Mouse (Mus musculus) kidney, embryonic 16.5 days (tissue): ENCODE measurements at regions not wholly inside any gene's neighbourhood (a gene's known extent, or its start where the extent isn't known, plus 50 kb on each side); places are given as distances from the start of the nearest gene placed in this dataset.

Experiments used
- ATAC-seq: fragments of 200-750 bp; cut with Nextera tagmentation; 2 replicates; pipeline ENCODE4 v1.8.0; 2017; ENCODE audit warnings: moderate TSS enrichment; ENCODE audit not compliant: low FRiP score, low TSS enrichment
- H3K27ac ChIP-seq: fragments of 300-500 bp; sonication (generic); 2 replicates; pipeline ENCODE4 v1.5.1; 2014; ENCODE audit warnings: low read length
- H3K27me3 ChIP-seq: fragments of 300-500 bp; sonication (generic); 2 replicates; pipeline ENCODE4 v1.6.1; 2014; ENCODE audit warnings: low read length, control low read depth, mixed read lengths; ENCODE audit not compliant: insufficient read depth
- H3K36me3 ChIP-seq: fragments of 300-500 bp; sonication (generic); 2 replicates; pipeline ENCODE4 v1.6.1; 2014; ENCODE audit warnings: low read length, control low read depth, mixed read lengths; ENCODE audit not compliant: insufficient read depth
- H3K4me1 ChIP-seq: fragments of 300-500 bp; sonication (generic); 2 replicates; pipeline ENCODE4 v1.6.1; 2014; ENCODE audit warnings: low read length, control low read depth, mixed read lengths; ENCODE audit not compliant: insufficient read depth
- H3K4me2 ChIP-seq: fragments of 300-500 bp; sonication (generic); replicated peaks from 2 replicates; pipeline ENCODE4 v1.6.1; 2014; ENCODE audit warnings: low read depth, low read length
- H3K4me3 ChIP-seq: fragments of 300-500 bp; sonication (generic); 2 replicates; pipeline ENCODE4 v1.5.1; 2014; ENCODE audit warnings: mild to moderate bottlenecking, low read length
- H3K9ac ChIP-seq: fragments of 300-500 bp; sonication (generic); replicated peaks from 2 replicates; pipeline ENCODE4 v1.6.1; 2014; ENCODE audit warnings: low read length
- H3K9me3 ChIP-seq: fragments of 300-500 bp; sonication (generic); 2 replicates; pipeline ENCODE4 v1.6.1; 2016; ENCODE audit warnings: low read length, control low read depth
- WGBS: fragments of 180-500 bp; shearing (Covaris S2); extraction: QIAGEN DNeasy Blood & Tissue Kit; methylation state at CpG from one replicate; pipeline ENCODE4 v1.1.7; 2014; 5-methylcytosine and 5-hydroxymethylcytosine counted together

DNA sequence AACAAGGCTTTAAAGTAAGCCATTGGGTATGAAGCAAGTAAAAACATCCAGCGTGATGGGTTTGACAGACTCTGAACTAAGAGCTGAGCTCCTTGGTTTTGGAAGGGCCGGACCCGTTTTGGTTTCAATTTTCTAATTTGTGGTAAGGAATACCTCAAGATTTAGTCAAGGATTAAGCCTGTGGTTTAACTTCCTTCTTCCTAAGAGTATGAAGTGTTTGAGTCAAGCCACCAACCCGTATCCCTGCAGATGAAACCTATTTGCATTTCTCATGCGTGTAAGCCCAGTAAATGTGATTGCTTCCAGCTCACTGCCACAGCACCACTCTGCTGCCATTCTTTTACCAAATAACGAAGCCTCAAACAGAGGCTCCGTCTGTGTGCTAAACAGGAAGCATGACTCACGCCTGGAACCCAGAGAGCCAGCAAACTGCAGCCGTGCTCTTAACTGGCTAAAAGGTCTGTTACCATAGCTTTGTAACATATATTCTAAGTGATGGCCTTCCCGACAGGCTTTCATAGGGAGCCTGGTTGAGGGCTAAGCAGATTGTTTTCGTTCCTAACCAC is 149.7 kb downstream of the Etv1 start:
- Histone ChIP-seq H3K27me3 (no peaks in the 10 kb centered on the region), H3K9me3 (no peaks in the 10 kb centered on the region), H3K4me3 (no peak overlapping the region), H3K4me1 (no peaks in the 10 kb centered on the region), H3K27ac (no peak overlapping the region), H3K36me3 (no peaks in the 10 kb centered on the region), H3K9ac (0 out of 2 replicates have a peak overlapping the region, but pooled peaks have one; percentile 15), H3K4me2 (peak overlapping the region; percentile 32)
- 39% methylated on average over 11 of the region's 11 CpGs for WGBS
- 0 out of 2 replicates have a peak, but pooled peaks have one; percentile 73 for ATAC-seq

DNA sequence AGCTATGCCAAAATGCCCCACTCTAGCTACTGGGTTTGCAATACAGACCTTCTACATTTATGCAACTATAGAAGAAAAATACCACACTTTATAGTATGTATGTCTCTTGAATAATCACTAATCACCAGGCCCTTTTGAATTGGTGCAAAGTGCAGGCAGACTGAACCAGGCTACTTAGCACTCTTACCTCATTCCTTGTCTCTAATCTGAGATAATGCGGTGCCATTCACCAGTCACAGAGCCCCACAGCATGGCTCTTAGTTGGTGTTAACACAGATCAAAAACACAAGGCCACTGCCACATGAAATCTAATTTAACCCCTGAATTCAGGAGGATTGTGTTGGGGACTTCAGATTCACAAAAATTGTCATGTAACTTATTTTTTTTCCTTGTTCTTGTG is 150.5 kb downstream of the Etv1 start:
- Histone ChIP-seq H3K36me3 (no peaks in the 10 kb centered on the region), H3K4me3 (no peak overlapping the region), H3K27me3 (no peaks in the 10 kb centered on the region), H3K27ac (no peak overlapping the region), H3K4me1 (no peaks in the 10 kb centered on the region), H3K4me2 (no peak overlapping the region), H3K9ac (no peak overlapping the region), H3K9me3 (no peaks in the 10 kb centered on the region)
- 92% methylated on average over 1 of the region's 1 CpGs for WGBS
- no peak for ATAC-seq

DNA sequence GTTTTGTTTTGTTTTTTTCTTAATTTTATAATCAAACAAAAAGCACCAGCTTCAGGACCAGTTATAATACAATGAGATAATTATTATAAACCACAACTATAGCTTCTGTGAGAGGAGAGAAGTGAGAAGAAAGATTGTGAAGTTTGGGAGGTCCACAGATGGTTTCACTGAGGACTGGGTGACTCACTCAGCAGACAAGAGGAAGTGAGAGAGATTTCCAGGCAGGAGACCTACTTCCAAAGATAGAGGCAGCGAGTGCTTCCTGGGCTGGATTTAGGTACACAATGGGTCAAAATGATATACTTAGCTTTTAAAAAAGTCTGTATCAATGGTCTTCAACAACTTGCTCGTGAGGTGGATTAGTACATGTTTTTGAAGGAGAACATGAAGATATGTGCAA is 152.6 kb downstream of the Etv1 start:
- H3K27ac ChIP-seq, result no peak overlapping the region
- no peaks in the 10 kb centered on the region for H3K27me3 ChIP-seq
- WGBS, result 80% methylated on average over 2 of the region's 2 CpGs
- H3K9me3 ChIP-seq, result no peaks in the 10 kb centered on the region
- no peak overlapping the region for H3K9ac ChIP-seq
- no peak overlapping the region for H3K4me2 ChIP-seq
- H3K36me3 ChIP-seq, result no peaks in the 10 kb centered on the region
- no peak overlapping the region for H3K4me3 ChIP-seq
- no peaks in the 10 kb centered on the region for H3K4me1 ChIP-seq
- ATAC-seq, result no peak

DNA sequence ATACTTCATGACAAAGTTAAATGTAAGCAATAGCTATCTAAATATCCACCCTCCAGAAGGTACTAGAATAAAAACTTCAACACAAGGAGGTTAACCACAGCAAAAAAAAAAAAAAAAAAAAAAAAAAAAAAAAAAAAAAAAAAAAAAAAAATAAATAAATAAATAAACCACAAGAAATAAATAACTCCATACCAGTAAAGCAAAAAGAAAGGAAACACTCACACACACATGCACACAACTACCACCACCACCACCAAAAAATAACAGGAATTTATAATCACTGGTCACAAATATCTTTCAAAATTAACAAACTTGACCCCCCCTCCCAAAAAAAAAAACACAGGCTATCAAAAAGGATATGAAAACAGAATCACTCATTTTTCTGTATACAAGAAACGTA is 180.4 kb downstream of the Etv1 start:
- no peaks in the 10 kb centered on the region for H3K36me3 ChIP-seq
- 79% methylated on average over 1 of the region's 1 CpGs for WGBS
- ATAC-seq, result no peak
- no peak overlapping the region for H3K4me2 ChIP-seq
- H3K9me3 ChIP-seq, result no peaks in the 10 kb centered on the region
- no peak overlapping the region for H3K4me3 ChIP-seq
- H3K27me3 ChIP-seq, result no peaks in the 10 kb centered on the region
- H3K4me1 ChIP-seq, result no peaks in the 10 kb centered on the region
- no peak overlapping the region for H3K27ac ChIP-seq
- no peak overlapping the region for H3K9ac ChIP-seq

GRCm38 (mm10) chr12:38962302-38962701 is 183.1 kb downstream of the Etv1 start:
- Histone ChIP-seq H3K9me3 (no peaks in the 10 kb centered on the region), H3K27me3 (no peaks in the 10 kb centered on the region), H3K4me3 (no peak overlapping the region), H3K9ac (no peak overlapping the region), H3K36me3 (no peaks in the 10 kb centered on the region), H3K27ac (no peak overlapping the region), H3K4me1 (no peaks in the 10 kb centered on the region), H3K4me2 (no peak overlapping the region)
- no peak for ATAC-seq

- Histone ChIP-seq H3K9ac (no peak overlapping the region), H3K36me3 (no peaks in the 10 kb centered on the region), H3K4me2 (no peak overlapping the region), H3K27me3 (no peaks in the 10 kb centered on the region), H3K4me3 (no peak overlapping the region), H3K4me1 (no peaks in the 10 kb centered on the region), H3K9me3 (no peaks in the 10 kb centered on the region), H3K27ac (no peak overlapping the region)
- WGBS, result 70% methylated on average over 2 of the region's 2 CpGs
- no peak for ATAC-seq
These were observed 191.2 kb downstream of the Etv1 start for GRCm38 (mm10) chr12:38970347-38970746.

DNA sequence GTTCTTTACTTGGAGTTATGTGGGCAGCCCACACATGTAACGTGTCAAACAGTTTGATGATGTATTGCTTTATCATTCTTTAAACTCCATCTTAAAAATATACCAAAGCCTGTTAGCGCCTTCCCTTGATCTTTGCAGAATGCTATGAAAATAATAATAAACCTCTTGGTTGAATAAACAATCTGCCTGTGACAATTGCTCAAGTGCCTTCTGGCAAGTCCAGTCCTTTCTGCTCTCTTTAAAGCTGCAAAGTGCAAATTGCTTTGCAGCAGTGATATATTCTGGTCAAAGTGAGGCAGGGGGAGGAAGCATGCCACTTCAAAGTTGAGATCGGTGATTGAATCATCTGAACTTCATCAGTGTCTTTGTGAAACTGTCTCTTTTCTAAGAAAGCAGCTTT is 193.0 kb downstream of the Etv1 start:
- Histone ChIP-seq H3K9me3 (no peaks in the 10 kb centered on the region), H3K4me3 (no peak overlapping the region), H3K4me2 (no peak overlapping the region), H3K27ac (no peak overlapping the region), H3K36me3 (no peaks in the 10 kb centered on the region), H3K4me1 (no peaks in the 10 kb centered on the region), H3K9ac (no peak overlapping the region), H3K27me3 (no peaks in the 10 kb centered on the region)
- 55% methylated on average over 3 of the region's 3 CpGs for WGBS
- no peak for ATAC-seq

DNA sequence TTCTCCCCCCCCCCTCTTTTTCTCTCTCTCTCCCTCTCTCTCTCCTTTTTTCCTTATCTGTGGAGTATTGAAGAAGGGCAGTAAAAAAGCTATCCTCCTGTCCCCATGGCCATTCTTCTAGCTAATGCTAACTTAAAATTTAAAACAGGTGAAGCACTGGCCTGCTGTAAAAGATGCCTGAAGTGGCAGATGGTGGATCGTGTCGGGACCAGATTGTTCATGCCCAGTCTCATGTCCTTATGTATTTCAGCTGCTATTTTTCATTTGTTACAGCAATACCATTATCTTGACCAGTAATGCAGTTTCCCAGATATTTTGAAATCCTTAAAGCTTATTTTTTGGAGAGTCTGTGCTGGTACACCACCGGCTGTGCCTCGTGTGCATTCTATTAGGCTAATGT is 196.3 kb downstream of the Etv1 start:
- no peaks in the 10 kb centered on the region for H3K9me3 ChIP-seq
- ATAC-seq, result no peak
- H3K4me3 ChIP-seq, result no peak overlapping the region
- H3K27me3 ChIP-seq, result no peaks in the 10 kb centered on the region
- no peaks in the 10 kb centered on the region for H3K36me3 ChIP-seq
- H3K9ac ChIP-seq, result no peak overlapping the region
- H3K27ac ChIP-seq, result no peak overlapping the region
- H3K4me1 ChIP-seq, result no peaks in the 10 kb centered on the region
- H3K4me2 ChIP-seq, result no peak overlapping the region
- 75% methylated on average over 4 of the region's 4 CpGs for WGBS

GRCm38 (mm10) chr12:38982423-38982822 is 203.2 kb downstream of the Etv1 start:
- H3K9ac ChIP-seq, result no peak overlapping the region
- H3K27ac ChIP-seq, result no peak overlapping the region
- no peaks in the 10 kb centered on the region for H3K4me1 ChIP-seq
- H3K27me3 ChIP-seq, result no peaks in the 10 kb centered on the region
- no peak overlapping the region for H3K4me2 ChIP-seq
- H3K36me3 ChIP-seq, result no peaks in the 10 kb centered on the region
- no peak for ATAC-seq
- H3K9me3 ChIP-seq, result no peaks in the 10 kb centered on the region
- no peak overlapping the region for H3K4me3 ChIP-seq

GRCm38 (mm10) chr12:38985909-38986308 is 206.7 kb downstream of the Etv1 start:
- Histone ChIP-seq H3K36me3 (no peaks in the 10 kb centered on the region), H3K4me2 (no peak overlapping the region), H3K4me1 (no peaks in the 10 kb centered on the region), H3K9me3 (no peaks in the 10 kb centered on the region), H3K27me3 (no peaks in the 10 kb centered on the region), H3K27ac (no peak overlapping the region), H3K9ac (no peak overlapping the region), H3K4me3 (no peak overlapping the region)
- 88% methylated on average over 2 of the region's 2 CpGs for WGBS
- ATAC-seq, result no peak
